ENCODE assay signal across 18 mouse cellular contexts in the genomic region with DNA sequence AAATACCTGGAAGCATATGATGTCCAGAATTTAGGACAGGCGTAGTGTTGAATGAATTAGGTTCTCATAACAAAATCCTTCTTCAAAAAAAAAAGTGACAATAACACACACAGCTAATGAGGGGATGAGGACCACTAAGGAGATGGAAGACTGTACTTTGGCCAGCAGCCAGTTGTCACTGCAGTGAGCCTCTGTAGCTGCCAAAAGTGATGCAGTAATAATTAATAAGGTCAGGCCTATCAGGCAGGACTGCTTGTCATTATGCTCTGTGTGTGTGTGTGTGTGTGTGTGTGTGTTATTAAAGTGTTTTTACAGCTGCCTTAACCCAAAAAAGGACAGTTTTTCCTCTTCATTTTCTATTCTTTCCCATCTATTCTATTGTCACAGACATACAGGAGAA.
A peak's percentile ranks its signal among the peaks of the same experiment; 100 is the strongest.
DNase-seq lines count a peak whose midpoint lies in the region; ATAC-seq lines count a peak whose summit lies in the region.
"Had no signal": no experiment of that assay in that cellular context is flagged by ENCODE, and none has a peak within 500 bp of the region (broad histone marks: within the 10 kb centered on the region; RNA-seq: fewer than 3 reads in every experiment).

No protein-coding gene starts in this region.

- peak; percentile 5 for DNase-seq in cerebellum, adult 9-11 months
- no peak for DNase-seq in cerebellum, adult 8-10 months
- peak; percentile 12 for DNase-seq in kidney, postnatal 10 days
- DNase-seq in kidney, adult 11 months, result no peak
- DNase-seq in brain, embryonic 18.5 days (ENCODE audit: low read depth, low spot score), result peak; percentile 4
- DNase-seq in frontal cortex, postnatal 25 days (ENCODE audit: low spot score in 2 of 2), result no peak
- DNase-seq in gastrocnemius, postnatal 4 days (ENCODE audit: low spot score in 2 of 2), result no peak
- DNase-seq: adrenal gland, adult 2 months; gastrocnemius, postnatal 36 days; heart, postnatal 14 days; thymus, adult 2 months had no signal

- no peaks in the 10 kb centered on the region for H3K36me3 ChIP-seq in hindbrain, embryonic 16.5 days (ENCODE audit: control insufficient read depth, insufficient read depth, low read length)
- H3K36me3 ChIP-seq: embryonic facial prominence, embryonic 10.5 days; limb, embryonic 13.5 days; liver, embryonic 15.5 days; stomach, embryonic 15.5 days had no signal

- no peak overlapping the region for H3K4me3 ChIP-seq in hindbrain, embryonic 16.5 days (ENCODE audit: low read length)
- H3K4me3 ChIP-seq: embryonic facial prominence, embryonic 10.5 days; limb, embryonic 13.5 days; liver, embryonic 15.5 days; stomach, embryonic 15.5 days had no signal

- H3K4me1 ChIP-seq in hindbrain, embryonic 16.5 days (ENCODE audit: control insufficient read depth, insufficient read depth, low read depth, low read length), result no peaks in the 10 kb centered on the region
- H3K4me1 ChIP-seq: embryonic facial prominence, embryonic 10.5 days; limb, embryonic 13.5 days; liver, embryonic 15.5 days; stomach, embryonic 15.5 days had no signal

- H3K27me3 ChIP-seq in hindbrain, embryonic 16.5 days (replicated peaks; ENCODE audit: control insufficient read depth, insufficient read depth, low read length), result no peaks in the 10 kb centered on the region
- H3K27me3 ChIP-seq: limb, embryonic 13.5 days; liver, embryonic 15.5 days; stomach, embryonic 15.5 days had no signal

- H3K4me2 ChIP-seq in hindbrain, embryonic 16.5 days (ENCODE audit: low read length), result no peak overlapping the region
- H3K4me2 ChIP-seq: heart, embryonic 11.5 days; limb, embryonic 13.5 days; liver, embryonic 15.5 days; stomach, embryonic 15.5 days had no signal

- no peaks in the 10 kb centered on the region for H3K9me3 ChIP-seq in hindbrain, embryonic 16.5 days (ENCODE audit: control insufficient read depth, low read length)
- H3K9me3 ChIP-seq: embryonic facial prominence, embryonic 10.5 days; limb, embryonic 13.5 days; liver, embryonic 15.5 days; stomach, embryonic 15.5 days had no signal

- peak; percentile 91; the same call in 1 of the 2 replicates for ATAC-seq in hindbrain, embryonic 16.5 days
- ATAC-seq: lung, postnatal 0 days had no signal

- WGBS in hindbrain, embryonic 16.5 days, result 65% methylated on average over 1 of the region's 1 CpGs

- no peak overlapping the region for H3K27ac ChIP-seq in hindbrain, embryonic 16.5 days (ENCODE audit: low read depth, low read length)
- H3K27ac ChIP-seq: embryonic facial prominence, embryonic 10.5 days; limb, embryonic 13.5 days; liver, embryonic 15.5 days; stomach, embryonic 15.5 days had no signal

- no peak overlapping the region for H3K9ac ChIP-seq in hindbrain, embryonic 16.5 days (ENCODE audit: low read depth, low read length)
- H3K9ac ChIP-seq: limb, embryonic 13.5 days; liver, embryonic 15.5 days; stomach, embryonic 15.5 days had no signal

Comparison
In these comparisons a context has a peak if more than half of its experiments do, and no peak if none do; other contexts are left out.
1. DNase-seq: peak in cerebellum, adult 9-11 months (single experiment), kidney, postnatal 10 days (single experiment) and brain, embryonic 18.5 days (single experiment); none in cerebellum, adult 8-10 months (single experiment), kidney, adult 11 months (single experiment), frontal cortex, postnatal 25 days (0 of 2) and gastrocnemius, postnatal 4 days (0 of 2).